In genomic region chr7:96565806-96566205, GRCm38 (mm10) we compare ENCODE assay signal across 9 mouse cellular contexts.
DNase-seq lines count a peak whose midpoint lies in the region; ATAC-seq and TF ChIP-seq lines count a peak whose summit lies in the region.
"Had no signal": no experiment of that assay in that cellular context is flagged by ENCODE, and none has a peak within 500 bp of the region (broad histone marks: within the 10 kb centered on the region; RNA-seq: fewer than 3 reads in every experiment).

No protein-coding gene starts in this region.

- peak overlapping the region; percentile 14; the same call in 1 of the 2 replicates for H3K27ac ChIP-seq in layer of hippocampus, adult 2 months
- H3K27ac ChIP-seq: lung, embryonic 15.5 days had no signal

- intact Hi-C loops in heart, postnatal 10 days (cut with DNase I) = no loop called here

- H3K4me3 ChIP-seq in layer of hippocampus, adult 2 months = no peak overlapping the region
- H3K4me3 ChIP-seq: lung, embryonic 15.5 days had no signal

- TF ChIP-seq CTCF in layer of hippocampus, adult 2 months (conservative IDR thresholded peaks at IDR 0.05) = no peak

- ATAC-seq in erythroblast, adult 5-6 weeks (replicated peaks; ENCODE audit: low FRiP score, poor library complexity, severe bottlenecking) = no peak

- DNase-seq in layer of hippocampus, adult 2 months (ENCODE audit: low spot score in 2 of 2) = no peak
- no peak for DNase-seq in layer of hippocampus, adult 9-10 months (ENCODE audit: low spot score)
- peak; percentile 69 for DNase-seq in cerebellum, adult 9-11 months
- DNase-seq in heart, postnatal 10 days = peak; percentile 48 to 65
- peak; percentile 72 for DNase-seq in ovary, postnatal 36 days (ENCODE audit: low spot score)
- DNase-seq in yolk sac, embryonic 10.5 days (ENCODE audit: low spot score) = no peak
- DNase-seq in spleen, postnatal 36 days (ENCODE audit: low spot score in 2 of 2) = no peak

Comparison
In these comparisons a context has a peak if more than half of its experiments do, and no peak if none do; other contexts are left out.
1. DNase-seq: peak in cerebellum, adult 9-11 months (single experiment), heart, postnatal 10 days (2 of 2) and ovary, postnatal 36 days (single experiment); none in layer of hippocampus, adult 2 months (0 of 2), layer of hippocampus, adult 9-10 months (single experiment), yolk sac, embryonic 10.5 days (single experiment) and spleen, postnatal 36 days (0 of 2).